Comparison of ENCODE assay signal across 17 mouse cellular contexts in the genomic region with DNA sequence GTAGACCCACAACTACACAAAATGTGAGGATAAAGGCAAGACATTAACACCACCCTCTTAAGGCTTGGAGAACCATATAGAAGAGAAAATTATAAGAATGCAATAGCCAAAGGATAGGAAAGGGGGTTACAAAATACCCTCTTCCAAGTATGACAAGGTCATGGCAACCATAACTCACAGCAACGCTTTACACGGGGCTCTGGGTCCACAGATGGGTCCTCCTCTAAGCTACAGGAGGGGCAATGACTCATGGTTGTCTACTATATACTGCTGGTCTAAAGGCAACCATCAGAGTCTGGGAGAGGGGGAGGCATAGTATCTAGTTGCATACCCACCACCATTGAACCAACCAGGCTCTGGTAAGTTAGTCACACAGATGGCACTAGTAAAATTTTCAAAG.
"Had no signal": no experiment of that assay in that cellular context is flagged by ENCODE, and none has a peak within 500 bp of the region (broad histone marks: within the 10 kb centered on the region; RNA-seq: fewer than 3 reads in every experiment).

No protein-coding gene starts in this region.

- H3K4me1 ChIP-seq: midbrain, embryonic 10.5 days; midbrain, embryonic 12.5 days; neural tube, embryonic 13.5 days; neural tube, embryonic 15.5 days had no signal

- H3K27ac ChIP-seq: midbrain, embryonic 10.5 days; midbrain, embryonic 12.5 days; neural tube, embryonic 13.5 days; neural tube, embryonic 15.5 days had no signal

- H3K9ac ChIP-seq: lung, embryonic 14.5 days; midbrain, embryonic 12.5 days; neural tube, embryonic 13.5 days; neural tube, embryonic 15.5 days had no signal

- H3K9me3 ChIP-seq: midbrain, embryonic 10.5 days; midbrain, embryonic 12.5 days; neural tube, embryonic 13.5 days; neural tube, embryonic 15.5 days had no signal

- H3K27me3 ChIP-seq: midbrain, embryonic 12.5 days; neural tube, embryonic 13.5 days; neural tube, embryonic 15.5 days had no signal

- H3K4me3 ChIP-seq: midbrain, embryonic 10.5 days; midbrain, embryonic 12.5 days; myocyte; neural tube, embryonic 13.5 days; neural tube, embryonic 15.5 days had no signal

- DNase-seq: lung, embryonic 14.5 days; lung, postnatal 10 days; lung, postnatal 4 days; midbrain, embryonic 14.5 days; retina, postnatal 1 day; right cerebral cortex, adult 18-20 months; right cerebral cortex, postnatal 25 days; right cerebral cortex, postnatal 4 days; spleen, adult 18-20 months; thymus, adult 18-20 months; thymus, postnatal 14 days; thymus, postnatal 36 days had no signal
